Comparison of ENCODE assay signal across 10 mouse cellular contexts in the genomic region with DNA sequence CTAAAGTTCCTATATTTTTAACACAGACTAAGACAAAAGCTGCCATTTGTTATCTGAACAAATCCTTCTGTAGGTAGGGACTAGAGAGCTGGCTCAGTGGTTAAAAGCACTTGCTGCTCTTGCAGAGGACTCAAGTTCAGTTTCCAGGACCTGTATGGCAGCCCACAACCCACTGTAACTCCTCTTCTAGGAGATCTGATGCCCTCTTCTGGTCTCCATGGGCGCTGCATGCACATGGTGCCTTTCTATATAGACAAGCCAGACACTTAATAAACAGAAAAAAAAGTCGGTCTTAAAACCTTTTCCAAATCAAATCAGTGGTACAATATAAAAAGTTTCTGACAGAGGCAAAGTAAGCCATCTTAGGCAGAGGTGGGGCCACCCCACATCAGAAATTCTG. TPM values are rescaled to one million over a fixed set of nuclear protein-coding genes. Genes with fewer than 3 reads are reported as not detected.
DNase-seq lines count a peak whose midpoint lies in the region; ATAC-seq lines count a peak whose summit lies in the region.
"Had no signal": no experiment of that assay in that cellular context is flagged by ENCODE, and none has a peak within 500 bp of the region (broad histone marks: within the 10 kb centered on the region; RNA-seq: fewer than 3 reads in every experiment).

No protein-coding gene starts in this region.

- H3K9me3 ChIP-seq in heart, embryonic 11.5 days (replicated peaks; ENCODE audit: control insufficient read depth, low read length), result no peaks in the 10 kb centered on the region
- H3K9me3 ChIP-seq: limb, embryonic 12.5 days; stomach, embryonic 15.5 days had no signal

- H3K4me1 ChIP-seq in heart, embryonic 11.5 days (ENCODE audit: control insufficient read depth, insufficient read depth, low read length), result peaks cover 8% of the 10 kb centered on the region

- H3K27ac ChIP-seq in heart, embryonic 11.5 days (ENCODE audit: low read depth, low read length), result no peak overlapping the region
- H3K27ac ChIP-seq: limb, embryonic 12.5 days; stomach, embryonic 15.5 days had no signal

- no peaks in the 10 kb centered on the region for H3K36me3 ChIP-seq in heart, embryonic 11.5 days (ENCODE audit: control insufficient read depth, insufficient read depth, low read length)
- H3K36me3 ChIP-seq: stomach, embryonic 15.5 days had no signal

- ATAC-seq in heart, embryonic 11.5 days (replicated peaks; ENCODE audit: insufficient number of reproducible peaks, low FRiP score, low TSS enrichment), result no peak
- no peak; the same call in 1 of the 2 replicates for ATAC-seq in megakaryocyte-erythroid progenitor cell, adult 5-6 weeks (replicated peaks; ENCODE audit: low FRiP score, low TSS enrichment, poor library complexity, severe bottlenecking)

- no peaks in the 10 kb centered on the region for H3K27me3 ChIP-seq in heart, embryonic 11.5 days (ENCODE audit: control insufficient read depth, insufficient read depth, low read length)
- H3K27me3 ChIP-seq: limb, embryonic 12.5 days; stomach, embryonic 15.5 days had no signal

- DNase-seq in heart, adult 11 months, result peak; percentile 77
- peak; percentile 63 for DNase-seq in testis, postnatal 10 days (ENCODE audit: low spot score)
- no peak for DNase-seq in testis, postnatal 14 days (ENCODE audit: low spot score)
- peak; percentile 28 for DNase-seq in cerebellum, postnatal 36 days
- DNase-seq in kidney, postnatal 4 days, result peak; percentile 71 to 74
- DNase-seq in spleen, adult 18-20 months, result peak; percentile 23 to 66

- H3K4me2 ChIP-seq in heart, embryonic 11.5 days, result no peak overlapping the region
- H3K4me2 ChIP-seq: limb, embryonic 12.5 days; stomach, embryonic 15.5 days had no signal

- 40% methylated on average over 2 of the region's 2 CpGs for WGBS in heart, embryonic 11.5 days (ENCODE audit: insufficient replicate concordance)

- no peak overlapping the region for H3K4me3 ChIP-seq in heart, embryonic 11.5 days (ENCODE audit: low read depth, low read length)
- H3K4me3 ChIP-seq: limb, embryonic 12.5 days; stomach, embryonic 15.5 days had no signal

- H3K9ac ChIP-seq in heart, embryonic 11.5 days (ENCODE audit: low read depth, low read length), result no peak overlapping the region
- H3K9ac ChIP-seq: limb, embryonic 12.5 days; stomach, embryonic 15.5 days had no signal

RNA-seq across cellular contexts. Expression of gene Tm9sf3, which starts 5.1 kb away (rescaled TPM):
- polyA plus RNA-seq in heart, embryonic 11.5 days (2014; fragmentation: Nextera tagmentation; extraction: Ambion mirVana), result 92.1 and 135 TPM in 2 replicates
- 59.1 and 63.9 TPM in 2 replicates for total RNA-seq in megakaryocyte-erythroid progenitor cell, adult 5-6 weeks (2014; fragmentation: Nextera tagmentation)
- total RNA-seq in megakaryocyte-erythroid progenitor cell, adult 5-6 weeks (2017), result 180 and 214 TPM in 2 replicates

RNA-seq across cellular contexts. Expression of gene Tll2, which starts 52.1 kb away (rescaled TPM):
- polyA plus RNA-seq in heart, embryonic 11.5 days (2014; fragmentation: Nextera tagmentation; extraction: Ambion mirVana), result not detected in 2 replicates
- total RNA-seq in megakaryocyte-erythroid progenitor cell, adult 5-6 weeks (2014; fragmentation: Nextera tagmentation), result not detected in 2 replicates
- total RNA-seq in megakaryocyte-erythroid progenitor cell, adult 5-6 weeks (2017), result not detected in 2 replicates
